Mouse (Mus musculus): Measurements from ENCODE around the gene Col8a2. TPM values are rescaled to one million over a fixed set of nuclear protein-coding genes. Genes with fewer than 3 reads are reported as not detected.

Gene Col8a2
- total RNA-seq, 2 experiments from 2014 or later: 1.8 to 2.1 TPM

- intact Hi-C loops (cut with DNase I): loop anchor here (5.0 kb wide), 1 partner anchor 105 kb away; the partner anchor contains the start of gene Ago3
- no peak for DNase-seq
Observed at GRCm38 (mm10) chr4:126322646-126323045, 36.1 kb downstream of the Col8a2 start.

- no peak for DNase-seq
- intact Hi-C loops (cut with DNase I): loop anchor here (5.0 kb wide), 1 partner anchor 102 kb away; the partner anchor contains the start of gene Ago3
Observed at GRCm38 (mm10) chr4:126324861-126325260, 38.3 kb downstream of the Col8a2 start.

- no peak for DNase-seq
- intact Hi-C loops (cut with DNase I): no loop called here
Observed at GRCm38 (mm10) chr4:126325281-126325861, 38.8 kb downstream of the Col8a2 start, which contains the start of gene Tekt2. Gene Tekt2 (minus strand): TSS chr4:126325688.

- intact Hi-C loops (cut with DNase I): no loop called here
- DNase-seq: no peak
Observed at GRCm38 (mm10) chr4:126326036-126326435, 39.4 kb downstream of the Col8a2 start.

GRCm38 (mm10) chr4:126330295-126330694 lies 43.7 kb downstream of the Col8a2 start:
- intact Hi-C loops (cut with DNase I): no loop called here
- no peak for DNase-seq

- DNase-seq: no peak
- intact Hi-C loops (cut with DNase I): no loop called here
Observed at GRCm38 (mm10) chr4:126331751-126332150, 45.2 kb downstream of the Col8a2 start.

- peak in 1 of 2 experiments; percentile 18 for DNase-seq
- intact Hi-C loops (cut with DNase I): no loop called here
Observed at GRCm38 (mm10) chr4:126332358-126332757, 45.8 kb downstream of the Col8a2 start.

- intact Hi-C loops (cut with DNase I): no loop called here
- no peak for DNase-seq
Observed at GRCm38 (mm10) chr4:126339461-126339860, 52.9 kb downstream of the Col8a2 start.

GRCm38 (mm10) chr4:126343451-126343850 lies 56.9 kb downstream of the Col8a2 start:
- intact Hi-C loops (cut with DNase I): no loop called here
- no peak for DNase-seq

GRCm38 (mm10) chr4:126360069-126360468 lies 73.5 kb downstream of the Col8a2 start:
- intact Hi-C loops (cut with DNase I): no loop called here
- DNase-seq: no peak

Other genes starting within 250 kb of the Col8a2 start
- 10 to 100 TPM; 64.2 to 64.3 TPM for gene Mrps15, start 239.9 kb upstream of the Col8a2 start, total RNA-seq (2021)
- 1 to 10 TPM; 3.5 to 4.1 TPM for gene Oscp1, start 228.2 kb upstream of the Col8a2 start, total RNA-seq (2021)
- 10 to 100 TPM; 11.0 to 14.3 TPM for gene Lsm10, start 190.2 kb upstream of the Col8a2 start, total RNA-seq (2021)
- gene Stk40, start 182.8 kb upstream of the Col8a2 start, total RNA-seq (2021): 10 to 100 TPM; 22.8 to 32.7 TPM
- 10 to 100 TPM; 36.3 to 37.0 TPM for gene Eva1b, start 139.0 kb upstream of the Col8a2 start, total RNA-seq (2021)
- gene Sh3d21, start 123.3 kb upstream of the Col8a2 start, total RNA-seq (2021): 1 to 10 TPM; 2.1 to 2.7 TPM
- gene Thrap3, start 84.0 kb upstream of the Col8a2 start, total RNA-seq (2021): 100 to 1,000 TPM; 160 to 172 TPM
- gene Map7d1, start 30.4 kb upstream of the Col8a2 start, total RNA-seq (2021): 100 to 1,000 TPM; 214 to 239 TPM
- gene Trappc3, start 24.5 kb upstream of the Col8a2 start, total RNA-seq (2021): 10 to 100 TPM; 50.8 to 54.0 TPM
- 10 to 100 TPM; 17.0 to 18.9 TPM for gene Adprhl2, start 34.9 kb downstream of the Col8a2 start, total RNA-seq (2021)
- gene Tekt2, start 38.9 kb downstream of the Col8a2 start, total RNA-seq (2021): under 1 TPM; 0.69 to 0.74 TPM
- 10 to 100 TPM; 13.0 to 14.8 TPM for gene Ago3, start 142.8 kb downstream of the Col8a2 start, total RNA-seq (2021)
- 10 to 100 TPM; 16.0 to 18.6 TPM for gene Ago1, start 181.8 kb downstream of the Col8a2 start, total RNA-seq (2021)
- gene Ago4, start 246.7 kb downstream of the Col8a2 start, total RNA-seq (2021): 1 to 10 TPM; 4.1 to 5.8 TPM